Mouse (Mus musculus): ENCODE data around the gene Lgsn. TPM values are rescaled to one million over a fixed set of nuclear protein-coding genes. Genes with fewer than 3 reads are reported as not detected.

Gene Lgsn
- total RNA-seq, 2 experiments from 2014 or later, result not detected

DNA sequence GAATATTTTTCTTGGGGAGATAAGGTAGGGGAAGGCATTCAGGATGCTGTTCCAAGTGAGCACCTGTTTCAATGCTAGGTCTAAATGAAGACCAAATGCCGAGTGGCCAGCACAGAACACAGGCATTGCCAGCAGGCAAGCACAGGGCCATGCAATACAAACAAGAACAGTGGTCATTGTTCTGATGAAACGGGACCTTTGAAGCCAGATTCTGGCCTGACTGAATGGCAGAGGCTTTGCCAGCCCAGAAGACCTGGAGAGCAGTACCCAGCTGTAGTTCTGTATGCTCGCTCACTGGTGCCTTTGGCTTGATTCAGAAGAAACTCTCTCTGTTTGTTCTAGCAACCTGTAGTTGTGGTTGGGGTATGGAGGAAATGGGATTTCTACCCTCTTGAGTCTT is 800 bp upstream of the Lgsn start:
- no peak for TF ChIP-seq CTCF (conservative IDR thresholded peaks at IDR 0.05)
- Histone ChIP-seq H3K4me3 (no peak overlapping the region), H3K27ac (no peak overlapping the region)
- no peak for DNase-seq (ENCODE audit: low spot score in 2 of 2)

DNA sequence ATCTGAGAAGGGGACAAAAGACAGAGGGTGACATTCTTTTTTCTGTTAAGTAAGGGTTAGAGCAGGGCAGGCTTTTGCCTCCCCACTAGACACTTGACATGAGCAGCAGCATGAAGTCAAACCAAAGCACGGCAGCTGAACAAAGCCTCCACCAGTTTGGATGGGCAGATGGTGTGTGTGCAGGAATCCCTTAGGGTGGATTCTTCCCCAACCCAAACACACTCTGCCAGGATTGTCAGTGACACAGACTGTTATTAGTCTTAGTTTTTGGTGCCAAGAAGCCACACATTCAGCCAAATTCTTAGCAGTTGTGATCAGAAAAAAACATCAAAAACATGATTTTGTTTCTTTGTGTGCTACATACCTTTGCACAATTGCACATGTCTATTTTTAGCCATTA is 2.1 kb downstream of the Lgsn start:
- Histone ChIP-seq H3K4me3 (no peak overlapping the region), H3K27ac (no peak overlapping the region)
- peak; percentile 77 to 79 for DNase-seq (ENCODE audit: low spot score in 2 of 2)
- TF ChIP-seq CTCF (conservative IDR thresholded peaks at IDR 0.05), result no peak

DNA sequence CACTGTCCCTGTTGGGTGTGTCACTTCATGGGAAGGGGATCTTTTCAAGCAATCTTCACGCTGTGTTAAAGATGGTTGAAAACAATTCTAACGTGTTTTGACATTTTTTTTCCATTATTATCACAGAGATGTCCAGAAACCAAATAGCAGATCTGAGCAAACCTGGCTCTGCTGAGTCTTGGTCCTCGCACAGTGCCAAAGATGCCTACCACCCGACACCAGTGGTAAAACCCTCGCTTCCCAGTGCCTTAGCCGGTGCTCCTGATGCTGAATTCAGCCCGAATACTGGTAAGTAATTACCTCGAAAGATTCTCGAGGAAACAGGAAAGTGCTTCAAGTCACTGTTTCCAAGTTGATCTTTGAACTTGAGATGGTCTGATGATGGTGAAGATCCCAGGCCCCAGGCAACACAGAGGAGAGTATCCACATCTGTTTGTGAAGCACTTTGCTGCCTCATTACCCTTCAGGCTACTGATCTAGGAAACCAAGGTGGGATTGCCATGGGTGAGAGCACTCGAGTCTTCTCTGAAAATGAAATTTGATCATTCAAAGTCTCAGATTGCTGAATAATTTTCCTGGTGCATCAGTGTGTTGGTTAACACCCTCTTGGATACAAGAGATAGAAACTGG is 14.2 kb downstream of the Lgsn start:
- no peak for DNase-seq (ENCODE audit: low spot score in 2 of 2)
- H3K4me3 ChIP-seq, result no peak overlapping the region
- H3K27ac ChIP-seq, result no peak overlapping the region
- TF ChIP-seq CTCF (conservative IDR thresholded peaks at IDR 0.05), result no peak

DNA sequence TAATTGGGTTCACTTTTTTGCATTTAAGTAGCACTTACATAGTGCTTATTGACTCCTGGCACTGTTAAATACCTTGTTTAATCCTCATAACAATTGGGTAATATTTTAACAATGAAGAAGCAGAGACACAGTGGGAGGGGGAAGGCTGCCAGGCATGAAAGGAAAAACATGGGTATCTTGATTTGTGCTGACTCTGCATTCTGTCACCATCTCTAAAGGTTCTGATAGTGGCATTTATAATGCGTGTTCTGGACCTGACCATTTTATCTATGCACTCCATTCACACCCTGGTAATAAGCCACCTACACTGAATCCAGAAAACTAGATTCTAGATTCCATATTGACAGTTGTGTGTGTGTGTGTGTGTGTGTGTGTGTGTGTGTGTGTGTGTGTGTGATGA is 19.4 kb downstream of the Lgsn start:
- no peak overlapping the region for H3K4me3 ChIP-seq
- H3K27ac ChIP-seq, result no peak overlapping the region
- no peak for TF ChIP-seq CTCF (conservative IDR thresholded peaks at IDR 0.05)
- DNase-seq (ENCODE audit: low spot score in 2 of 2), result no peak

DNA sequence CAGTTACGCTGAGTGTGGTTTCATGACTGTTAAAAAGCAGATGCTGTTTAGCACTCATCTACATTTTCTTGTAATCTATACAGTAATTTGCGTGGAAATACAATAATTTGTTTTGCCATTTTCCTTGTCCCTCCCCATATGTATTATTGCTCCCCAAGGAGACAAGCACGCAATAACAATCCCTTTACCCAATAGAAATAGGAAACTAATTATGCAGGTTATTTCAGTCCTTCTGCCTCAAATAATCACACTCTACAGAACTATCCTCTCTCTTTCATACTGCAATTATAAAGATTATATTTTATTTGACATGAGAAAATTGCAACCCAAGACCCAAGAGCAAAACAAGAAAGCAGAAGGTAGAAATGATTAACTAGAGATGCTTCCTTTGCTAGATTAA is 20.8 kb downstream of the Lgsn start:
- no peak for DNase-seq (ENCODE audit: low spot score in 2 of 2)
- TF ChIP-seq CTCF (conservative IDR thresholded peaks at IDR 0.05), result no peak
- no peak overlapping the region for H3K27ac ChIP-seq
- no peak overlapping the region for H3K4me3 ChIP-seq

DNA sequence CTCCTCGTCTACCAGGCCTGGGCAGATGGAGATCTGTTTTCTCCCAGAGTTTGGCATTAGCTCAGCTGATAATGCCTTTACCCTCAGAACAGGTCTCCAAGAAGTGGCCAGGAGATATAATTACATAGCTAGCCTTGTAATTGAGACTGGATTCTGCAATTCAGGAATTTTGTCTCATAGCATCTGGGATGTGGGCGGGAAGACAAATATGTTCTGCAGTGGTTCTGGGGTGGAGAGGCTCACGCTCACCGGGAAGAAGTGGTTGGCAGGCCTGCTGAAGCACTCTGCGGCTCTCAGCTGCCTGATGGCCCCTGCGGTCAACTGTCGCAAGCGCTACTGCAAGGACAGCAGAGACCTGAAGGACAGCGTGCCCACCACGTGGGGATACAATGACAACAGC is 27.6 kb downstream of the Lgsn start:
- no peak for TF ChIP-seq CTCF (conservative IDR thresholded peaks at IDR 0.05)
- Histone ChIP-seq H3K4me3 (no peak overlapping the region), H3K27ac (no peak overlapping the region)
- DNase-seq (ENCODE audit: low spot score in 2 of 2), result peak in 1 of 2 experiments; percentile 13

DNA sequence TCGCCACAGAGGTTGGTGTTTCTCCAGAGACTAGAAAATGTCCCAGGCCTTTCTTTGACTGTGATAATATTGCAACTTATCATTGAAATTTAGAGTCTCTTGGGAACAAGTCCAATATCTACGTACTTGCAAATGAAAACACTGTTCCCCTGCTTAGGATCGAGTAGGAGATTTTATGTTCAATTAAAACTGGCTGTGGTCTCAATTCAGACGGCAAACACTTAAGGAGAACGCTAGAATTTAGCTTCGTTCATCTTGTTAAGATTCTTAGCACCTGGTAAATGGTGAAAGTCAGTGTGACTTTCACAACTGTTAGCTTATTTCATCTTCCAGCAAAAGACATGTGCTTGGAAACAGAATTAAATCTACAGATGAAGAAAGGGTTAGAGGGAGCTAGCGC is 29.1 kb downstream of the Lgsn start:
- no peak for TF ChIP-seq CTCF (conservative IDR thresholded peaks at IDR 0.05)
- no peak overlapping the region for H3K27ac ChIP-seq
- no peak overlapping the region for H3K4me3 ChIP-seq
- no peak for DNase-seq (ENCODE audit: low spot score in 2 of 2)

DNA sequence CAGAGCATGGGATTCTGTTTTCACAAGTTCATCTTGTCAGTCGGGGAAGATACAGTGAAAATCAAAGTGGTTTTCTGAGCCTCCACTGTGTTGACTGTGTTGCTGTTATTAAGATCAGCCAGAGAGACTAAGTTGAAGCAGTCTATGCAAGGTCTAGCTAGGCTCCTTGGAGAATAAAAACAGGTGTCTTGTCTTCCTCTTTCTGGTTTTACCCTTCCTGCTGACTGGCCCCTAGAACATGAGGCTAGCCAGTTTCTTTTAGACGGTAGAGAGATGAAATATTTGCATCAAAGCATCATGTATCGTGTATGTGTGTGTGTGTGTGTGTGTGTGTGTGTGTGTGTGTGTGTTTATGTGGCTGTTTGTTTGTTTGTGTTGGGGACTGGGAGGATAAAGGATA is 29.6 kb downstream of the Lgsn start:
- TF ChIP-seq CTCF (conservative IDR thresholded peaks at IDR 0.05), result no peak
- no peak for DNase-seq (ENCODE audit: low spot score in 2 of 2)
- H3K4me3 ChIP-seq, result no peak overlapping the region
- H3K27ac ChIP-seq, result no peak overlapping the region

DNA sequence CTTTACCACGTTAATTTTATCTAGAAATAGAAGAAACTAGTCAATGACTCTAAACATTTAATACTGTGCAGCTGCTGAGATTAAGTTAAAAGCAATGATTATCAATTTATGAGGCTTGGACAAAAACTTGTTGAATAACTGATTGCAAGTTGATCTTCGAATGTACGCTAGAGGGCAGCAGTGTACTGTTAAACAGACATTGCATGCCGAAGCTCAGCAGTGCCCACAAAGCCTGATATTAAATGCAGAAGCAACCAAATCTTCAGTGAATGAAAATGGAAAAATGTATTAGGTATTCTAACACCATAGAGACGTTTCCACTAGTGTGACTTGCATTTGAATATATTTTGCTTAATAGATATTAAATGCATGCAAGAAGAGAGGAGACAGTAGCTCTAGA is 33.9 kb downstream of the Lgsn start:
- TF ChIP-seq CTCF (conservative IDR thresholded peaks at IDR 0.05), result peak; percentile 93
- DNase-seq (ENCODE audit: low spot score in 2 of 2), result peak; percentile 65 to 73
- Histone ChIP-seq H3K4me3 (no peak overlapping the region), H3K27ac (no peak overlapping the region)

DNA sequence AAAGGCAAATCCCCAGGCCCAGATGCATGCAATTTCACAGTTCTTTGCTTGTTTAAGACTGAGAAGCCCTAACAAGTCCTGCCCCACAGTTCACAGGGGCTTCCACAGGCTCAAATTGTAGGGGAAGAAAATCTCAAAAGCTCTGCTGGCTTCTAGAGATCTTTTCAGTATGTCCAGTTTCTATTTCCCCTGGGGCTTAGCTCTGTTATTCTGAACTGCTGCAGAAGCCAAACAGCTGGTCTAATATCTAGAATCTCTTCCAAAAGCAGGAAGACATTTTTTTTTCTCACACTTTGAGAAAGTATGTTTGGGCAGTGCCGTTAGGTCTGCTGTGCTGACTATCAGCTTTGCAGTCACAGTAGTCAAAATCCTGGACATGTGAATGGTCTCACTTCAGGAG is 38.6 kb downstream of the Lgsn start:
- Histone ChIP-seq H3K27ac (no peak overlapping the region), H3K4me3 (no peak overlapping the region)
- no peak for DNase-seq (ENCODE audit: low spot score in 2 of 2)
- TF ChIP-seq CTCF (conservative IDR thresholded peaks at IDR 0.05), result no peak

DNA sequence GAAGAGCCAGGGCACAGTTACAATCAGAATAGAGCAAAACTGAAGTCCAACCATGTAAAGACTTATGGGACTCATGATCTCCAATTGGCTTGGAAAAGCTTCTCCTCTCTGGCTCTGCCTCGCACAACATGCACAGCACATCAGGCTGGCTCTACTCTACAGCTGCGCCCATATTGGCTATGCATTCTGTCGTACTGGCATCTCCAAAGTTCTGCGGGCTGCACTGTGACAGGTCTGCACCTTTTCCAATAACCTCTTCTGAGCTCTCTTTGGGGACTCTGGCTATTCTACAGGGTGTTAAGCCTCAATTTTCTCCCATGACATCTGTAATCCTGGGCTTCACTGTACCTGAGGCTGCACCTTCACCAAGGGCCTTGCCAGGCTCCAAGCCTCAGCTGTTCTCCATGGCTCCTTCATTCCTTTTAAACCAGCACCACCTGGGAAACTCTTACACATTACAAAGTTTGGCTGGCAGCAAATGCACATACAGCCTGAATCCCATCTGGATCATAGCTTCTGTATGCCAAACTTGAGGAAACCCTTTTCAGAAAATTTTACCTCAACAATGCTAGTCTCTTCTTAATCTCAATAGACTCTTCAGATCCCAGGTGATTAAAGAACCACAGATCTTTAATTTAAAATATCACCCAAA is 44.5 kb downstream of the Lgsn start:
- H3K4me3 ChIP-seq, result no peak overlapping the region
- DNase-seq (ENCODE audit: low spot score in 2 of 2), result no peak
- no peak overlapping the region for H3K27ac ChIP-seq
- no peak for TF ChIP-seq CTCF (conservative IDR thresholded peaks at IDR 0.05)

DNA sequence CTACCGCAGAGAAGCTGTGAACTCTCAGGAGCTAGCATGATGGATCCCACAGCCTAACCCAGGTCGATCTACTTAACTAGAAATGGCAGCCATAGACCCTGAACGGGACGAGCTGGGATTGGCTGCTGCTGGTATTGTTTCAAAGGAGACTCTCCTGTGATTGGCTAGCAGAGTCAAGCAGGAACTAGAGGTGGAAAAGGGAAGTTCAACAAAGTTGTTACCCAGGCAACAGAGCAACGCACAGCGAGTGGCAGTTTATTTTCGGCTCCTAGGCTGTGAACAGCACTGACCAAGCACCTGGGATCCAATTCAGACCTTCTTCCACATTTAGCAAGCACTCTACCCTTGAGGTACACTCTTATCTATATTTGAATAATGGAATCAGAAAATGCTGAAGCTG is 46.4 kb downstream of the Lgsn start, which contains the start of the genes 4931428L18Rik and Pih1d3:
Gene 4931428L18Rik (minus strand): TSS at position 121 of the 400 bp plus-strand sequence.
Gene Pih1d3 (plus strand): TSS at position 275 of the 400 bp plus-strand sequence.
- H3K4me3 ChIP-seq, result no peak within 1 kb of the TSS
- H3K27ac ChIP-seq, result no peak within 1 kb of the TSS
- DNase-seq (ENCODE audit: low spot score in 2 of 2), result no peak
- no peak for TF ChIP-seq CTCF (conservative IDR thresholded peaks at IDR 0.05)

DNA sequence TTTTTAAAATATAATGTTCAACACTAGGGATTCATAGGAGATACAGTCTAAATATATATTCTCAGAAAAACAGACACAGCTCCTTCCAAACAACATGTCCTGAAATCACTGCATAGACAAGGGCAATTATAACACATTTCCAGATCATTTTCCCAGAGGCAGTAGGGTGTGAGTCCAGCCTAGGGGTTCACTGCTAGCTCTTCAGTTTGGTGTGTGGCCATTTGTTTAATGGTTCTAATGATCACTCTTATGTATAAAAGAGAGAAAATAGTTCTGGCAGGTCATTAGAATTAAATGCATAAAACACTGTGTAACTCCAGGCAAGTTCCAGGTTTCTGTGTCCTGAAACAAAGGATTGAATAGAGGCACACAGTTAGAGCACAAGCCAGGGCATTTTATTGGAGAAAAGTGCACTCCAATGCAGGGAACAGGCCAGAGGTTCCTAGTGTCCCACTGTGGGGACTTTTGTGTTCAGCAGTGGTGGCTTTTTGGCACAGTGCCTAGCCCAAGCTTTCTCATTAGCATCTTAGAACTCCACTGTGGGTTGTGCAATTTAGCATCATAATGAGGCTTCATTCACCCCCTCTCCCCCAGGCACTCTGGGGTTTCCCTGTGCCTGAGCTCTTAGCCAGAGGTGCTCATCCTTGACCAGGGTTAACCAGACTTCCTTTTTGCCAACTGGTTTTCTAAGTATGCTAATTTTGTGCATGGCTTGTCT is 57.3 kb downstream of the Lgsn start:
- TF ChIP-seq CTCF (conservative IDR thresholded peaks at IDR 0.05), result no peak
- no peak overlapping the region for H3K27ac ChIP-seq
- no peak overlapping the region for H3K4me3 ChIP-seq
- DNase-seq (ENCODE audit: low spot score in 2 of 2), result peak in 1 of 2 experiments; percentile 2

Other genes starting within 250 kb of the Lgsn start
- gene AC153137.1, start 198.4 kb upstream of the Lgsn start, total RNA-seq (2021), result not detected
- not detected for gene 4931428L18Rik, start 46.3 kb downstream of the Lgsn start, total RNA-seq (2021)
- gene Pih1d3, start 46.4 kb downstream of the Lgsn start, total RNA-seq (2021), result not detected

Data from layer of hippocampus, adult 2 months (tissue).